Mouse (Mus musculus): ENCODE measurements around the gene Socs3.

Gene Socs3

DNA sequence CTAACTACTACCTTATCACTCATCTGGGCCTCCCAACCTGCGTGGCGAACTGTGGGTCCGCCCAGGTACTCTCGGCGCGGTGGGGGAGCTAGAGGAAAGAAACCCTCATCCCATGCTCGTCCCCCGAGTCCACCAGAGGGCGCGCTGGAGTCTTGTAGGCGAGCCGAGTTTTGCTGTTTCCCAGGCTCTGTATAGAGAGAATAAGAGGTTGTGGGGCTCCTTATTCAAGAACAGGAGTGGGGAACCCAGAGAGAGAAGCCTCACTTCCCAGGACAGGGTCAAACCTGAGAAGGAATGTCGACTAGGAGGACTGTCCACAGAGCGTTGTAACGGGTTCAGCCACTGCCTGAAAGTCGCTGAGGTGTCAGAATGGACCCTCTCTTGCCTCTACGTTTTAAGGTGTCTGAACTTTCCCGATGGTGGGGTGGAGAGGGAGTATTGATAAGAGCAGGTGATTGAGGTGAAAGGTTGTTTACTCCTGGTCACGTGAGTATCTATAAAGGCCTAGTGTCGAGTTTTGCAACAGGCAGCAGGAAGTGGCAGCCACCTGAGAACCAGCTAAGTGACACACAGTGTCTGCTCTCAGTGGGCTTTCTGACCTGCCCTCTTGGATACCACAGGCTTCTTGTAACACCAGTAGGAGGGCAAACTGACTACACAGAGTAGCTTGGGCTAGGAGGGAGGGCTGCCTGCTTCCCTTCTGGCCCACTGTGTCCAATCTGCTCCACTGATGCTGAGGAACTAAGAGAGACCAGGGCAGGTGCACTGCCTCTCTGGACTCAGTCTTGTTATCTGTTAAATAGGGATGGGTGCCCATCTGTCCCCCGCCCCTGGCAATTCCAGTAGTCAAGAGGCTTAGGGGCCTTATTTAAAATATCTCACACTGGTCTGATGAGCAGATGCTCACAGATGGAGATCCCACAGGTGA is at the start of gene Socs3:
Gene Socs3, minus strand, starts transcription at position 103 of the 928 bp plus-strand sequence.
- DNase-seq (ENCODE audit: low read depth, low spot score), result peak; percentile 95

DNA sequence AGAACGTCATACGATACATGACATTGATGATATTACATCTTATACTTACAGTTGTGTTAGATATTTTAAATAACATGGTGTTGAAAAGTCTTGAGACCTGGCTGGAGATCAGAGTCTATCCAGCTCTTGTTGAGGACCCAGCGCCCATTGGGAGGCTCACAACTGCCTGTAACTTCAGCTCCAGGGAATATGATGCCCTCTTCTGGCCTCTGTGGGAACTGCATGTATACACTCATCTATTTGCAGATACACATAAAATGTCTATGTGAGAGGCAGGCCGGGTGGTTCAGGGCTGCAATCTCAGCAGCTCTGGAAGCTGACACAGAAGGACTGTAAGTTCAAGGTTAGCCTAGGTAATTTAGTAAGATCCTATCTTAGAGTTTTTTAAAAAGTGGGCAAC is 48.5 kb upstream of the Socs3 start:
- peak; percentile 50 for DNase-seq (ENCODE audit: low read depth, low spot score)

DNA sequence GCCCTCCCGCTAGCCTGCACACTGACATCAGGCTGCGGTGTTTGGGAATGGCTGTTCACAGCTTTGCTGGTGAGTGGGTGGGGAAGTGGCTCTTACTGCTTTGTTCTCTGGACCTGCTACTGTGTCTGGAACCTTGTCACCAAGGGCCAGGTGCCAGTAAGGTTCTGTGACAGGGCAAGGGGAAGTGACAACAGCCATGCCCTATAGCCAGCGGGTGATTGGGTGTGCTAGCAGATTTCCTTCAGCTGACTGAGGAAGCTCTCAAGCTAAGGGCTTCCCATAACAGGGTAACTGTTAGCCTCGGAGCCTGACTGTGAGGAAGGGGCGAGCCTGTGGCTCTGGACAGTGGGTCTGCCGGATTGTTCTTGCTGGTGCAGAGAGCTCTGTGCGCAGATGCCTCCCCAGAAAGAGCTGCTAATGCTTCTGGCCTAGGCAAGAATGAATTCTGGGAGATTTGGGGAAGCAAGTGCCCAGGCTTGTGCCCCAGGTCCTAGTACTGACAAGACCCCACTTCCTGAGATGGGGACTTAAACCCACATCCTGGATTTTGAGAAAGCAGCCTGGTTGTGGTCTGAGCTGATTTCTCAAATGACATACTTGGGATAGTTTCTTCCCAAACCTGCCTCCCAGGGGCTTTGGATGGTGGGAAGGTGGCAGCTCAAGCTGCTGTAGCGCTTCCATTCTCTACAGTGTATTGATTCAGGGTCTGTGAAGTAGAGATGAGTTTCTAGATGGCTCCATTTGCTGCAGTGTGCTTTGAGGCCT is 45.7 kb upstream of the Socs3 start:
- DNase-seq (ENCODE audit: low read depth, low spot score), result peak; percentile 69

DNA sequence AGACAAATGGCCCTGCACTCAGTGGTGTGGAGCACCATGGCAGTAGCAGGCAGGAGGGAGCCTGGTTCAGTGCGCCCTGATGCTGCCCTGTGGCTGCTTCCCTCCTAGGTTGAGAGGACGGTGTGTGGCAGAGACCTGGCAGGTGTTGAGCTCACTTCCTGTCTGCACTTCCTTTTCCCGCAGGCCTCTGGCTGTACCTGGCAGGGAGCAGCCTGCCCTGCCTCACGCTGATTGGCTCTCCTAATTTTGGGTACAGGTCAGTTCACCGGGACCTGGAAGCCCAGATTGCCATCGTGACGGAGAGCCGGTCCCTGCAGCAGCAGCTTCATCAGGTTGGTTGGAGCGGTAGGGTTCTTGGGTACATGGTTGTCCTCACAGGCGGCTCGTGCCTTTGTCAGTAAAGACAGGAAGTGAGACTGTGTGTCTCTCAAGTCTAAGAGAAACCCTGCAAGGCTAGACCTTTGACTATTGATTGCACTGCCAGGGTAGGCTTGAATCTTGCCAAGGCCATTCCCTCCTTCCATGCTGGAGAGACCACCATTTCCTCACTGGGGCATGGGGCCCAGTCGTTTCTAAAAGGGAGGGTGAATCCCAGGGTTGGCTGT is 44.6 kb upstream of the Socs3 start:
- no peak for DNase-seq (ENCODE audit: low read depth, low spot score)

DNA sequence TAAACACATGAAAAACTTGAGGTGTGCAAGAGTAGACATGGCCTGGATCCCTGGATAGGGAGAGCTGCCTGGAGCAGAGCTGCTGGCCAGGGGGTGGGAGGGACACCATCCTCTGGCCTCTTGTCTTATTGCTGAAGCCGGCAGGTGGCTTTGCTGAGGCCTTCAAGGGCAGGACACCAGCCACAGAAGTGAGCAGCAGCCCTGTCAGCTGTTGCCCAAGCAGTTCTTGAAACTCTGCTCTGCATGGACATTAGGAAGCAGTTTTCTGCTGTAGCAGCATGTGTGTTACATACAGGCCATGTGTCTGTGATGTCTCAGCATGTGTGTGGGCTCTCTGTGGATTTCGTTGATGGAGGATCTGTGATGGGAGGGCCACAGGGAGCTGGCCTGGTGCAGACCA is 43.5 kb upstream of the Socs3 start:
- no peak for DNase-seq (ENCODE audit: low read depth, low spot score)

DNA sequence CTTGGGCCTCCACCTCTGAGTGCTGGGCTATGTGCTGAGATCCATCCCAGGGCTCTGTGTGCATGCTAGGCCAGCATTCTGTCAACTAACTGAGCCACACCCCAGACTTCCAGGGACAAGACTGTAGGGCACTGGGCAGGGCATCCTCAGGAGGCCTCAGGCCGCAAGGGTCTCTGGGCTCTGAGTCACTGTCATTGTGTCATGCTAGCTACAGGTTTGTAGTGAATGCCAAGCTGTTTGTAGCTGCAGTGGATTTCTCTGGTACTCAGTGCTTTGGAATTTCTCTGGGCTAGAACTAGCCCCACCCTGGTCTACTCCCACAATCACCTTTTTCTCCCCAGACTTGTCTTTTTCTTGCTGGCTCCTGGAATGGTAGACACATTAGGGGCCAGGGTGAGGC is 42.7 kb upstream of the Socs3 start:
- peak; percentile 92 for DNase-seq (ENCODE audit: low read depth, low spot score)

DNA sequence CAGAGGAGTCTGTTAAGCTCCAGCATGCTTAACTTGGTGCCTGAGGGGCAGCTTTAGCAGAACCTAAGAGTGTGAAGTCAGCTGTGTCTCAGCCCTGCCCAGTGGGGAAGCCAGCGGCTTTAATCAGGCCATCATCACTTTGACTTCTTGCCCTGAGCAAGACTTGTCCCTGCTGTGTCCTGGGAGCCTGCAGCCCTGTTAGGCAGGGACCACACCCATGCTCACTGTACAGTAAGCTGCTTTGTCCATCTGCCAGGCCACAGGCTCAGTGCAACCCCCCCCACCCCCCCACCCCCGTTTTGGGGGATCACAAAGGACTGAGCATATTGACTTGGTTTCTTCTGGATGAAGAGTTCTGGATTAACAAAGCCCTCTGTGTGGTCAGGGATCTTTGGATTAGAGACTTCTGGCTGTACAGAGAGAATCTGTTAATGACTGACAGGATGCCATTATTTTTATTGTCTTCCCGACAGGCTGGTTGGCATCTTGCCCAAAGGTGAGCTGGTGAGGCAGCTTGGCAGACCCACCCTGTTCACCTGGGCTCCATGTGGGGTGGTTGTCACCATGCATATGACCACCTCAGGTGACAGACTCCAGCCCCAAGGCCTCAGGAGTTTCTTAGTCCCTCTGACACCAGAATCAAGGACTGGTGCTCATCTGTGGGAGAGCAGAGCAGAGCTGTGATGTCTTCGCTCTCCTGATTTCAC is 40.2 kb upstream of the Socs3 start:
- DNase-seq (ENCODE audit: low read depth, low spot score), result no peak

DNA sequence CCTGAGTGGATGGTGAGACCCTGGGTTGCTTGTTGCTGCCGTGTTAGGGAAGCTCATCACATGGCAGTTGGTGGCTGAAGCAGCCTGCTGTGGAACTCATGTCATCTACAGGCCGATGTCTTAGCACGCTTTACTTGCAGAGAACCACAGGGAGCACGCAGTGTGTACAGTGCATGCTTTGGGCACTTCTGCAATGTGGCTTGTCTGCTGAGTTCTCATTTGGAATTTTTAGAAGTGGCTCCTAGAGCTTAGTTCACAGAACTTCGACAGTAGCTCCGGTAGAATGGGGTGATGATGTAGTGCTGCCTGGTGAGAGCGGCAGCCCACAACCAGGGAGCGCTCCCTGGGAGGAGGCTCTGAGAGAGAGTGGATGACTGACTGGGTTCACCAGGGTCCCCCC is 39.0 kb upstream of the Socs3 start:
- DNase-seq (ENCODE audit: low read depth, low spot score), result no peak

DNA sequence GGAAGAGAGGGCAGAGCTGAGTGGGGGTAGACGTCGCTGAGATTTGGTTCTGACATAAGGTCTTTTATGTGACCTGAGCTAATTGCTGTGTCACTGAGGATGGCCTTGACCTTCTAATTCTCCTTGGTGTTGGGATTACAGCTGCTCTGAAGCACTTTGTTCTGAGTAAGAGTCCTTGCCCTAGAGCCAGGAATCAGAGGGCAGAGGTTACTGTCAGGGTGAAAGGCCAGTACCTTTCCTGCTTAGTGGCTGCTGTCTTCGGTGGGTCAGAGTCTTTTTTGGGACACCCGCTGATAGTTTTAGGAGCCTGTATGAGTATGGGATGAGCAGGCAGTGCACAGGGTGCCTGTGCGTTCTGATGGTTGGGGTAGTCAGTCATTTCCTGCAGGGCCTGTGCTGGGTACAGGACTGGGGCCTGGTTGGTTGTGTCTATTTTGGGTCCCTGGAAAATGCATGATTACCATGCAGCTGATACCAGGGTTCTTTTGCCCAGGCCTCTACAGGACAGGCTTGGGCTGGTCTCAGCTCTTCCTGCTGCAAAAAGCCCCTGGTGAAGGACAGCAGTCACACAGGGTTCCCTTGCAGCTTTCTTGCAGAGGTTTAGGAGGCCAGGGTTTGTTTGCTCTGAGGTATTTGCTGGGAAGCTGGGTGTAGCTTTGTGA is 38.4 kb upstream of the Socs3 start:
- no peak for DNase-seq (ENCODE audit: low read depth, low spot score)

DNA sequence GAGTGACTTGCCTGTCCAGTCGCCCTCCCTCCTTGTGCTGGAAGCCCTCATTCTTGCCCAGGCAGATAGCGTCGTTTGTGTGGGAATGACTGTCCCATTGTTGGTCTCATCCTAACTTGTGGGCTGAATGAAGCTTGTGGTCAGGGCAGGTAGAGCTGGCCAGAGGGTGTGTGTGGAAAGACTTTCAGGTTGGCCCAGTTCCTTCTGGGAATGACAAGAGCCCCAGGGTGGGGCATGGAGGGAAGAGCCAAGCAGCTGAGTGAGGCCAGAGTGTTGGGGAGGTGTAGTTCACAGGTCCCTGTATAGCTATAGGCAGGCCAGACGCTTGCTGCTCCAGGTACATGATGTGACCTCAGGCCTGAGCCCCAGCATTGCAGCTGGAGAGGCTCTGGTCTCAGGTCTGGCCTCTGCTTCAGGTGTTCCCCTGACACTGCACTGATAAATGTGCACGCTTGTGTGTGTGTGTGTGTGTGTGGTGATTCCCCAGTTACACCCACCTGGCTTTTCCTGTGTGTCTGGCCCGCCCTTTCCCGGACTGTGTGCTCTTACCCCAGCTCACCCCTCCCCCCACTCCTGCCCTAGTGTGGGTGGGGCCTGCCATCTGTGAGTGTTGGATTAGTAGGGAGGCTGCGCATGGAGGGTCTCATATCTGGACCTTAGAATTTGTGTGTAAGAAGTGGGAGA is 37.8 kb upstream of the Socs3 start:
- DNase-seq (ENCODE audit: low read depth, low spot score), result no peak

DNA sequence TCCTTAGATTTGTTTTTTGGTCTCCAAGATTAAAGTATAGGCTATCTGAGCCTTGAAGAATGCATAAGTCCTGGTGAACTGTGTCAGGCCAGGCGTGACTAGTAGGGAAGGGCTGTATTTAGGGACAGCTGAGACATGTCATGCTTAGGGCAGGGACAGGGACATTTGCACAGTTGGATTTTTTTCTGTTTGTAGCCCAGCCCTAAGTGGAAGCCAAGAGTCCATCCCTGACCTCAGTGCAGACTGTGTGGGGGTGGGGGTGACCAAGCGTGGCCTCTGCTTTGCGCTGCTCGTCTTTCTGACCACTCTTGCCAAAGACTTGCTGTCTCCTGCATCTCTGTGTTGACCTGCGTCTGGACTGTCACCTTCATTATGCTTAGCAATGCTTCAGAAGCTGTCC is 34.4 kb upstream of the Socs3 start:
- DNase-seq (ENCODE audit: low read depth, low spot score), result no peak

DNA sequence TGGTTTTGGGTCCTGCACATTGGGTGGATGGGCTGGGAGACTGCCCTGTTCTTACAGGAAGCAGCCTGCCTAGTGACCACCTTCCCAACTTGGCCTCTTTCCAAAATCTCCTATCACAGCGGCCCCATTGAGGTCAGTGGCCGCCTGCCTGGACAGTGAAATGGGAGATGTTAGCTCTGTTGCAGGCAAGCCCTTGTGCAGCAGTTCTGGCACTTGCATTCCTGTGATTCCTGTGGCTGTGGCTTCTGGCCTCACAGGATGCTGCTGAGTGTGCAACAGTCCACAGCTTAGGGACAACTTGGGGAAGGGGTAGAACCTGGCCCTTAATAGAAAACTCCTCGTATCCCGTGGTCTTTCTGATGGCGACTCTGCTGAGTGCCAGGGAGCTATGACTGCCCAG is 33.9 kb upstream of the Socs3 start:
- DNase-seq (ENCODE audit: low read depth, low spot score), result peak; percentile 91

DNA sequence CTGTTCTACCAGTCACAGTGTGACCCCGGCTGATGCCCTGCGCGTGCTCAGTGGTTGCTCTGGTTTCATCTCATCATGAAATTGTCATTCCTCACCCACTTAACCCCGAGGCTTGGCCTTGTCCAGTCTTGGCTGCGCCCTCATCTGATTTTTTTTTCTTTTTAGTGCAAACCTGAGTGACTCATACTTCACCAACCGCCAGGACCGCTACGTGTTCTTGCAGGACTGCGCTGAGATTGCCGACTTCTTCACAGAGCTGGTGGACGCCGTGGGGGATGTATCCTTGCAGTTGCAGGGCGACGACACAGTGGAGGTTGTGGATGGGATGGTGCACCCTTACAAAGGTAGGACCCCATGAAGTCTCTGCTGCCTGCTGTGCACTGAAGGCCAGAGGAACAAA is 33.3 kb upstream of the Socs3 start:
- DNase-seq (ENCODE audit: low read depth, low spot score), result peak; percentile 63

DNA sequence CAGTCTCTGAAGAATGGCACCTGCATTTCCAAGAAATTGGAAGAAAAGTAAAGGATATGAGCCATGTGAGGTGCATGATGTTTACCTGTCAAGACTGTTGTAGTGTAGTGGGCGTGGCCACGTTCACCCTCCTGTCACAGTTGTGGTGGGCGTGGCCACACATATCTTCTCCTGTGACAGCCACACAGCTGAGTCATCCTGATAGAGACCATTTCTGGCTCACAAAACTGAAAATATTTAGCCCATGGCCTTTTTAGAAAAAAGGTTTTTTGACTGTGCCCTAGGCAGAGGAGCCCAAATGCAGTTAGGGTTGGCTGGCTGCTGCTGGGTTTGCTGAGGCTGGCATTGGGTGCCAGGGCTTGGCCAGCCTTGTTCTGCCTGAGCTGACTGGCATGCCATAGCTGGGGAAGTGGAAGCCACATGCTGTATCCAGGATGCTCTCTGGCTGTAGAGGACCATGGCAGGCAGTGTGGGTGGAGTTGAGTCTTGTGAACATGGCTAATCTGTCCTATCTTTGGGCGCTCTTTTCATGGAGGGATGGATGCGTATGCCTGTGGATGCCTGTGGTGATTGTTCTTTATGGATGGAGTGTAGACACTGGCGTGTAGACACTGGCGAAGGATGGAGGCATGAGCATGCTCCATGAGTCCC is 30.8 kb upstream of the Socs3 start:
- DNase-seq (ENCODE audit: low read depth, low spot score), result peak; percentile 69

DNA sequence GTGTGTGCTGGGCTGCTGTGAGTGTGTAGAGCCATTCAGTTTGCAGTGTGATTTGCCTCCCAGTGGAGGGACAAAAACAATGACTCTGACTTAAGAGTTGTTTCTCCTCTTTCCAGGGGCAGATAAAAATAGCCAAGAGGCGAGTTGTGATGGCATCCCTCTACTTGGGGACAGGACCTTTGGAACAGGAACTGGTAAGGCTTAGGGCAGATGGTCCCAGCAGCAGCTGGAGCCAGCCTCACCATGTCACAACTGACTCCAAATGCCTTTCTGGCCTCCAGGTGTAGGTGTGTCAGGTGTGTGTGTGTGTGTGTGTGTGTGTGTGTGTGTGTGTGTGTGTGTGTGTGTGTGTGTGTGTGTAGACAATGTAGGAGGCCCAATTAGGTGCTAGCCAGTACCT is 30.2 kb upstream of the Socs3 start:
- DNase-seq (ENCODE audit: low read depth, low spot score), result no peak

DNA sequence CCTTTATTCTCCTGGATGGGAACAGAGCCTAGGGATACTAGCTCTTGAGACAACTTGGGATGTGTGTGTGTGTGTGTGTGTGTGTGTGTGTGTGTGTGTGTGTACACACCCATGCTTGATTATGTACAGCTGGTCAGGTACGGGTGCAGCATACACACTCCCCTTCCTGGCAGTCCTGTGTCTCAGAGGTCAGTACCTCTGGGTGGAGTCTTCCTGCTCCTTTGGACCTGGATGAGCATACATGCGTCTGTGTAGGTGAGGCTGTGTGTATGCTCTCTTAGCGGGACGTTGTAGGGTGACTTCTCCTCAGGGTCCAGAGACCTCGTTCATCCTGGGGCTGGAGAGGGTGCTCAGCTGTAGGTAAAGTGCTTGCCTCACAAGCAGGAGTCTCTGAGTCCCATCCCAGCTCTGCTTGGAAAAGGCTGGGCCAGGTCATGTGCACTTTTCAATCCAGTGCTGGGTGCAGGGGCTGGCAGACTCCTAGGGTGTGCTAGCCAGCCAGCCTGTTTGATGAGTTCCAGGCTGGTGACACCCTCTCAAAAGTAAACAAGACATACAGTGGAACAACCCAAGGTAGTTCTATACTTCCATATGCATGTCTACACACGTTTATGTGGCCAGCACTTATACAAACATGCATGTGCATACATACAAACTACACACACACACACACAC is 29.6 kb upstream of the Socs3 start:
- DNase-seq (ENCODE audit: low read depth, low spot score), result no peak

DNA sequence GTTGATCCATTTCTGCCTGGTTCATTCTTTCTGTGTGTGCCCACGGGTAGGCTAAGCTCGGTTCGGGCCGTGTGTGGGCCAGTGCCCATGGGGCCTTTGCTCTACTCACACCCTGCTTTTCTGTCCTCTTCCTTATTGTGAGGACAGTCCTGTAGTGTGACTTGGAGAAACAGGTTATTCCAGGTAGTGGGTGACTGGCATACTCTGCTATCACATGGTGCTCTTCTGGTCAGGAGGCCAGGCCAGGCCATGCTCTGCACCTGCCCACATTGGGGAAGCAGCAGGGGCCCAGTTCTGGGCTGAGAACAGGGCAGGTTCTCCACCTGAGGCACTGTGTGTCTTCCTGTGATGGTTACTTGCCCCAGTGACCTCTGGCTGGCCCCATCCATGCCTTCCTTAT is 28.5 kb upstream of the Socs3 start:
- DNase-seq (ENCODE audit: low read depth, low spot score), result no peak

DNA sequence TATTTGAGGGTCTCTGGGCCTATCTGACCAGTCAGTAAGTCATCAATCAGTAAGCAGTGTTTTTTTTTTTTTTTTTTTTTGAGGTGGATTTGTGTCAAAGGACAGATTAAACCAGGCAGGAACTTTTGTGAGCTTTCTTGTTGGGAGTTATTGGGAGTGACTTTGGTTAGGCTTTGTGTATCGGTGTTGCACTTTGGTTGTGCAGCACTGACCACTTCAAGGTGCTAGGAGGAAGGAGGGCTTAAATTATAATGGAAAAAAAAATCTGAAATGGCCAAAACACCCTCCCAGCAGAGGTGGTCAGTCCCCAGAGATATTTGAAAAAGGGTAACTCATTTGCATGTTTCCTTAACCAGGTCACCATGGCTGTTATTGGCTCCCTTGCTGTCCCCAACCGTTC is 27.2 kb upstream of the Socs3 start:
- no peak for DNase-seq (ENCODE audit: low read depth, low spot score)

DNA sequence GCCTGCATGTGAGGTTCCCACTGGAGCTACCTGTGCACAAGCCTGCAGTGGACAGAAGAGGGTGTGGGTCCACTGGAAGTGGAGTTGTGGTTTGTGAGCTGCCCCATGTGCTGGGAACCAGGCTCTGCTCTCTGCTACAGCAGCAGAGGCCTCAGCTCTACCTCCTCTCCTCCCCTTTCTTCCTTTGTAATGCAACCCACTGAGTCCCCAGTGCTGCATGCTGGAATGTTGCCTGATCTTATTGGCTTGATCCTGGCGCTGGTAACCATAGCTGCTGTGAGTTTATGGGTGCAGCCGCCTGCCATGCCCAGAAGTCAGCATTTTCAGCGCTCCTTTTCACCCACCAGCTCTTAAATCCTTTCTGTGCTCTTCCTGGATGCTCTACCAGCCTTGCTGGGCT is 26.2 kb upstream of the Socs3 start:
- DNase-seq (ENCODE audit: low read depth, low spot score), result peak; percentile 38

DNA sequence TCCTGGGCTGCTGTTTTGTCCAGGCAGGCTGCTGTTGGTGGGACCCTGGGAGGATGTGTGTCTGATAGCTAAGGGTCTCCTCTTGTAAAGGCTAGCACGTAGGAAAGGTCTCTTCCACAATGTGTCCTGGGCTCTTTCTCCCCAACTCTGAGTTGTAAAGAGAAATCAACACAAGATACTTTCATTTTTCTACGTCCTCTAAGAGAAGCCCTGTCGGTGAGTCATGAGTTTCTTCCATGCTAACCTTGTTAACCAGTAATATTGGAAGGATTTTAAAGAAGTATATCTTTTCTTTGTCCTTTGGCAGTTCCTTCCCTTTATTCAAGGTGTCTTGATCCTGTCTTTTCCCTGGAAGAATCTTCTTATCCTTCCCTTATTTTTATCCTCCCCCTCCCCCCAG is 25.8 kb upstream of the Socs3 start:
- peak; percentile 55 for DNase-seq (ENCODE audit: low read depth, low spot score)

Data from 3T3-L1 (cell line).